Mouse (Mus musculus): Measurements from ENCODE around the gene Ptms. TPM values are rescaled to one million over a fixed set of nuclear protein-coding genes. Genes with fewer than 3 reads are reported as not detected.

Ptms gene
- polyA plus RNA-seq, 2 experiments, result 29.7 to 109 TPM

- DNase-seq (ENCODE audit: low read depth in 3 of 3, low spot score in 3 of 3) (no peak), ATAC-seq (ENCODE audit: insufficient read depth) (no peak)
- 59% methylated on average over 18 of the region's 18 CpGs for WGBS (ENCODE audit: insufficient replicate concordance)
- no peaks in the 10 kb centered on the region for H3K36me3 ChIP-seq (replicated peaks; ENCODE audit: control insufficient read depth, insufficient read depth, low read depth)
- no peak for TF ChIP-seq EP300 (IDR thresholded peaks at IDR 0.05; ENCODE audit: low read depth)
- no peak for TF ChIP-seq CTCF (IDR thresholded peaks at IDR 0.05; ENCODE audit: low read depth)
- no peak overlapping the region for H3K27ac ChIP-seq
- no peaks in the 10 kb centered on the region for H3K4me1 ChIP-seq (replicated peaks; ENCODE audit: control insufficient read depth in 2 of 2, insufficient read depth in 2 of 2, low read length in 1 of 2)
- no peaks in the 10 kb centered on the region for H3K9me3 ChIP-seq (ENCODE audit: control insufficient read depth, low read length)
- no peak overlapping the region for H3K4me3 ChIP-seq (ENCODE audit: insufficient read depth in 1 of 2, low read depth in 2 of 2, low read length in 2 of 2)
- H3K4me2 ChIP-seq (ENCODE audit: low read depth), result no peak overlapping the region
- no peak overlapping the region for H3K9ac ChIP-seq (replicated peaks)
- H3K27me3 ChIP-seq (ENCODE audit: control insufficient read depth, insufficient read depth, low read length), result peaks cover 31% of the 10 kb centered on the region
Measured at GRCm38 (mm10) chr6:124865766-124866362, 54.0 kb downstream of the Ptms start.

Other genes with a start within 250 kb of the Ptms start
- 91.1 and 103 TPM in 2 replicates for gene Emg1, start 207.9 kb downstream of the Ptms start, polyA plus RNA-seq (2012; rRNA removed)
- gene Emg1, start 207.9 kb downstream of the Ptms start, polyA plus RNA-seq (2014; fragmentation: Nextera tagmentation; extraction: Ambion mirVana), result 147 and 162 TPM in 2 replicates
- gene Phb2, start 207.8 kb downstream of the Ptms start, polyA plus RNA-seq (2012; rRNA removed), result 101 and 124 TPM in 2 replicates
- gene Phb2, start 207.8 kb downstream of the Ptms start, polyA plus RNA-seq (2014; fragmentation: Nextera tagmentation; extraction: Ambion mirVana), result 210 and 240 TPM in 2 replicates
- 14.3 and 17.9 TPM in 2 replicates for gene Ptpn6, start 181.4 kb downstream of the Ptms start, polyA plus RNA-seq (2012; rRNA removed)
- 26.6 and 28.4 TPM in 2 replicates for gene Ptpn6, start 181.4 kb downstream of the Ptms start, polyA plus RNA-seq (2014; fragmentation: Nextera tagmentation; extraction: Ambion mirVana)
- gene Grcc10, start 178.7 kb downstream of the Ptms start, polyA plus RNA-seq (2012; rRNA removed), result 27.9 and 50.2 TPM in 2 replicates
- 74.0 and 80.0 TPM in 2 replicates for gene Grcc10, start 178.7 kb downstream of the Ptms start, polyA plus RNA-seq (2014; fragmentation: Nextera tagmentation; extraction: Ambion mirVana)
- gene Gm45234, start 164.1 kb downstream of the Ptms start, polyA plus RNA-seq (2012; rRNA removed), result 0.37 TPM in 1 of 2 replicates, not detected in the other
- gene Gm45234, start 164.1 kb downstream of the Ptms start, polyA plus RNA-seq (2014; fragmentation: Nextera tagmentation; extraction: Ambion mirVana), result not detected in 2 replicates
- gene Atn1, start 163.6 kb downstream of the Ptms start, polyA plus RNA-seq (2012; rRNA removed), result 2.5 and 2.8 TPM in 2 replicates
- 0.58 and 1.5 TPM in 2 replicates for gene Atn1, start 163.6 kb downstream of the Ptms start, polyA plus RNA-seq (2014; fragmentation: Nextera tagmentation; extraction: Ambion mirVana)
- 0.47 and 0.50 TPM in 2 replicates for gene Eno2, start 150.4 kb downstream of the Ptms start, polyA plus RNA-seq (2012; rRNA removed)
- 0.09 TPM in 1 of 2 replicates, not detected in the other for gene Eno2, start 150.4 kb downstream of the Ptms start, polyA plus RNA-seq (2014; fragmentation: Nextera tagmentation; extraction: Ambion mirVana)
- gene Lrrc23, start 140.4 kb downstream of the Ptms start, polyA plus RNA-seq (2012; rRNA removed), result 0.09 TPM in 1 of 2 replicates, not detected in the other
- not detected in 2 replicates for gene Lrrc23, start 140.4 kb downstream of the Ptms start, polyA plus RNA-seq (2014; fragmentation: Nextera tagmentation; extraction: Ambion mirVana)
- 4.1 and 5.0 TPM in 2 replicates for gene Spsb2, start 111.4 kb downstream of the Ptms start, polyA plus RNA-seq (2012; rRNA removed)
- gene Spsb2, start 111.4 kb downstream of the Ptms start, polyA plus RNA-seq (2014; fragmentation: Nextera tagmentation; extraction: Ambion mirVana), result 4.7 and 5.0 TPM in 2 replicates
- 266 and 292 TPM in 2 replicates for gene Tpi1, start 105.8 kb downstream of the Ptms start, polyA plus RNA-seq (2012; rRNA removed)
- gene Tpi1, start 105.8 kb downstream of the Ptms start, polyA plus RNA-seq (2014; fragmentation: Nextera tagmentation; extraction: Ambion mirVana), result 418 and 420 TPM in 2 replicates
- gene Usp5, start 90.6 kb downstream of the Ptms start, polyA plus RNA-seq (2012; rRNA removed), result 24.4 and 27.6 TPM in 2 replicates
- gene Usp5, start 90.6 kb downstream of the Ptms start, polyA plus RNA-seq (2014; fragmentation: Nextera tagmentation; extraction: Ambion mirVana), result 38.0 and 42.5 TPM in 2 replicates
- gene Cdca3, start 90.6 kb downstream of the Ptms start, polyA plus RNA-seq (2012; rRNA removed), result 147 and 165 TPM in 2 replicates
- 205 and 206 TPM in 2 replicates for gene Cdca3, start 90.6 kb downstream of the Ptms start, polyA plus RNA-seq (2014; fragmentation: Nextera tagmentation; extraction: Ambion mirVana)
- 0.03 and 0.06 TPM in 2 replicates for gene Gnb3, start 79.8 kb downstream of the Ptms start, polyA plus RNA-seq (2012; rRNA removed)
- 0.23 TPM in 1 of 2 replicates, not detected in the other for gene Gnb3, start 79.8 kb downstream of the Ptms start, polyA plus RNA-seq (2014; fragmentation: Nextera tagmentation; extraction: Ambion mirVana)
- 3.2 and 3.5 TPM in 2 replicates for gene P3h3, start 62.4 kb downstream of the Ptms start, polyA plus RNA-seq (2012; rRNA removed)
- gene P3h3, start 62.4 kb downstream of the Ptms start, polyA plus RNA-seq (2014; fragmentation: Nextera tagmentation; extraction: Ambion mirVana), result 0.83 and 0.88 TPM in 2 replicates
- gene Gpr162, start 56.1 kb downstream of the Ptms start, polyA plus RNA-seq (2012; rRNA removed), result 0.03 and 0.18 TPM in 2 replicates
- gene Gpr162, start 56.1 kb downstream of the Ptms start, polyA plus RNA-seq (2014; fragmentation: Nextera tagmentation; extraction: Ambion mirVana), result not detected in 2 replicates
- 0.07 and 0.10 TPM in 2 replicates for gene Cd4, start 31.9 kb downstream of the Ptms start, polyA plus RNA-seq (2012; rRNA removed)
- gene Cd4, start 31.9 kb downstream of the Ptms start, polyA plus RNA-seq (2014; fragmentation: Nextera tagmentation; extraction: Ambion mirVana), result 0.03 TPM in 1 of 2 replicates, not detected in the other
- gene Lag3, start 8.4 kb downstream of the Ptms start, polyA plus RNA-seq (2012; rRNA removed), result 0.10 and 0.11 TPM in 2 replicates
- 0.17 TPM in 1 of 2 replicates, not detected in the other for gene Lag3, start 8.4 kb downstream of the Ptms start, polyA plus RNA-seq (2014; fragmentation: Nextera tagmentation; extraction: Ambion mirVana)
- 85.0 and 96.5 TPM in 2 replicates for gene Mlf2, start 11.3 kb upstream of the Ptms start, polyA plus RNA-seq (2012; rRNA removed)
- gene Mlf2, start 11.3 kb upstream of the Ptms start, polyA plus RNA-seq (2014; fragmentation: Nextera tagmentation; extraction: Ambion mirVana), result 98.1 and 116 TPM in 2 replicates
- 57.8 and 62.6 TPM in 2 replicates for gene Cops7a, start 45.4 kb upstream of the Ptms start, polyA plus RNA-seq (2012; rRNA removed)
- 51.5 and 52.6 TPM in 2 replicates for gene Cops7a, start 45.4 kb upstream of the Ptms start, polyA plus RNA-seq (2014; fragmentation: Nextera tagmentation; extraction: Ambion mirVana)
- gene Pianp, start 76.6 kb upstream of the Ptms start, polyA plus RNA-seq (2012; rRNA removed), result 0.07 and 0.09 TPM in 2 replicates
- gene Pianp, start 76.6 kb upstream of the Ptms start, polyA plus RNA-seq (2014; fragmentation: Nextera tagmentation; extraction: Ambion mirVana), result not detected in 2 replicates
- gene Zfp384, start 89.0 kb upstream of the Ptms start, polyA plus RNA-seq (2012; rRNA removed), result 20.2 and 22.2 TPM in 2 replicates
- 2.9 and 3.1 TPM in 2 replicates for gene Zfp384, start 89.0 kb upstream of the Ptms start, polyA plus RNA-seq (2014; fragmentation: Nextera tagmentation; extraction: Ambion mirVana)
- gene Ing4, start 119.7 kb upstream of the Ptms start, polyA plus RNA-seq (2012; rRNA removed), result 14.1 and 17.9 TPM in 2 replicates
- 17.2 and 21.9 TPM in 2 replicates for gene Ing4, start 119.7 kb upstream of the Ptms start, polyA plus RNA-seq (2014; fragmentation: Nextera tagmentation; extraction: Ambion mirVana)
- 2.1 and 3.1 TPM in 2 replicates for gene Acrbp, start 129.6 kb upstream of the Ptms start, polyA plus RNA-seq (2012; rRNA removed)
- gene Acrbp, start 129.6 kb upstream of the Ptms start, polyA plus RNA-seq (2014; fragmentation: Nextera tagmentation; extraction: Ambion mirVana), result 1.3 and 2.0 TPM in 2 replicates
- 1.6 and 1.8 TPM in 2 replicates for gene Lpar5, start 147.8 kb upstream of the Ptms start, polyA plus RNA-seq (2012; rRNA removed)
- gene Lpar5, start 147.8 kb upstream of the Ptms start, polyA plus RNA-seq (2014; fragmentation: Nextera tagmentation; extraction: Ambion mirVana), result 0.68 and 1.0 TPM in 2 replicates
- gene Chd4, start 175.9 kb upstream of the Ptms start, polyA plus RNA-seq (2012; rRNA removed), result 13.9 and 24.7 TPM in 2 replicates
- gene Chd4, start 175.9 kb upstream of the Ptms start, polyA plus RNA-seq (2014; fragmentation: Nextera tagmentation; extraction: Ambion mirVana), result 19.7 and 24.3 TPM in 2 replicates
- gene Nop2, start 211.8 kb upstream of the Ptms start, polyA plus RNA-seq (2012; rRNA removed), result 18.9 and 24.5 TPM in 2 replicates
- gene Nop2, start 211.8 kb upstream of the Ptms start, polyA plus RNA-seq (2014; fragmentation: Nextera tagmentation; extraction: Ambion mirVana), result 33.1 and 33.7 TPM in 2 replicates
- gene Iffo1, start 225.1 kb upstream of the Ptms start, polyA plus RNA-seq (2012; rRNA removed), result 4.8 and 6.0 TPM in 2 replicates
- 1.8 and 3.7 TPM in 2 replicates for gene Iffo1, start 225.1 kb upstream of the Ptms start, polyA plus RNA-seq (2014; fragmentation: Nextera tagmentation; extraction: Ambion mirVana)
- 1,485 and 1,875 TPM in 2 replicates for gene Gapdh, start 246.4 kb upstream of the Ptms start, polyA plus RNA-seq (2012; rRNA removed)
- 960 and 1,040 TPM in 2 replicates for gene Gapdh, start 246.4 kb upstream of the Ptms start, polyA plus RNA-seq (2014; fragmentation: Nextera tagmentation; extraction: Ambion mirVana)

All from liver, embryonic 14.5 days (tissue).